Mouse (Mus musculus) megakaryocyte-erythroid progenitor cell, adult 5 weeks (primary cell): ENCODE data around the gene Hoxa11. TPM values are rescaled to one million over a fixed set of nuclear protein-coding genes. Genes with fewer than 3 reads are reported as not detected.

Experiments
- polyA plus RNA-seq: library from polyadenylated mRNA; stranded (reverse); fragments of >175 nt; gene quantifications from 2 replicates; pipeline ENCODE4 v1.2.3, GENCODE M21; 2012

The Hoxa11 gene
- polyA plus RNA-seq, result 0.04 TPM in 1 of 2 replicates, not detected in the other

DNA sequence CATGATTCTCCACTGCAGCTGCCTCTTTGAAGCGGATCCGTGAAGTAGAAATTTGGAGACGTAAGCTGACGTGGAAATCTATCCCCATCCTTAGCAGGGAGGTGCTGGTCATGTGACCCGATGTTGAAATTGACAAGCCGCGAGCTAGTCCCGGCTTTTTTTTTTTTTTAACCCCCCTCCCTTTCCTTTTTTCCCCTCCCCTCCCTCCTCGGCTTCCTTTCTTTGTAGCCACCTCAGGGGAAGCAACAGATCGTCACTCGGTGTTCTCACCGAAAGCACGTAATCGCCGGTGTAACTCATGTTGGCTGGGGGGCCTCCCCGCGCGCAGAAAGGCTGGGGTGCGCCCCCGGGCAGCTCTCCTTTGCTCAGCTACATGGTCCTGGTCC is at the start of gene Hoxa11:
Hoxa11 (minus strand) TSS at position 54 of the 386 bp plus-strand sequence.

DNA sequence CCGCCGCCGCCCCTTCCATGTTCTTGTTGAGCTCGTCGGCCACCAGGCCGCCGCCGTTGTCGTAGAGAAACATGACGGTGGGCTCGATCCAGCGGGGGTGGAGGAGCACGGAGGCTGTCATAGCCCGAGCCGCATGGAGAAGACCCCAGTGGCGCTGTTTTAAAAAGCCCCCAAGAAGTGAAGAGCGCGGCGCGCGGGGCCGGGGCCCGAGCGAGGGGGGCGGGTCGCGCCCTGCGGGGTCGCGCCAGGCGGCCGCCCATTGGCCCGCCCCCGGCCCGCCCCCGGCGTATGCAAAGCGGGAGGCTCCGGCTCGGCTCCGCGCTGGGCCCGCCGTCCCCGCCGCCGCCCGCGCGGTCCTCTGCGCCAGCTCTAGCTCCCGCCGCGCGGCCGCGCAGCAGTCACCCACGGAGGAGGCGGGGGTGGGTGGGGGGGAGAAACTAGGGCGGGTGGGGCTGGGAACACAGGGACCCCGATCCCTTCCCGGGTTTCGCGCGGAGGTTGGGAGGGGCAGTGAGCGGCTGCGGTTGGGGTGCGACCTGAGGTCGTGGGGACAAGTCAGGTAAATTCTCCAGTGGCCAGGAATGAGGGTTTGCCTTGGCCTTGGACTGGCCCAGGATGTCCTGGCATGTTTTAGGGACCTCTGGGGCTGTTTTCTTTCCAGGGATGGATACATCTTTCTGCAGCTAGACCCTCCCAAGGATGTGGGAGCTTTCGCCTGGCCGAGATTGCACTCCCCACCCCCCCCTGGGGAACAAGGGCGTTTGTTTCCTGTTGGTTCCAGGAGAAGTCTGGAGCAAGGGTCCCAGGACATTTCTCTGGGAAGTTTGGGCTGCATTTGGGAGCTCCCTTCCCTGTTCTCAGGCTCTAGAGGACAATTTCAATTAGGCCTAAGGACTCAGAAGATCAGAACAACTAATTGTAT is 15.3 kb upstream of the Hoxa11 start, which contains the start of gene Hoxa13:
Hoxa13 (minus strand) TSS at position 227 of the 922 bp plus-strand sequence.

DNA sequence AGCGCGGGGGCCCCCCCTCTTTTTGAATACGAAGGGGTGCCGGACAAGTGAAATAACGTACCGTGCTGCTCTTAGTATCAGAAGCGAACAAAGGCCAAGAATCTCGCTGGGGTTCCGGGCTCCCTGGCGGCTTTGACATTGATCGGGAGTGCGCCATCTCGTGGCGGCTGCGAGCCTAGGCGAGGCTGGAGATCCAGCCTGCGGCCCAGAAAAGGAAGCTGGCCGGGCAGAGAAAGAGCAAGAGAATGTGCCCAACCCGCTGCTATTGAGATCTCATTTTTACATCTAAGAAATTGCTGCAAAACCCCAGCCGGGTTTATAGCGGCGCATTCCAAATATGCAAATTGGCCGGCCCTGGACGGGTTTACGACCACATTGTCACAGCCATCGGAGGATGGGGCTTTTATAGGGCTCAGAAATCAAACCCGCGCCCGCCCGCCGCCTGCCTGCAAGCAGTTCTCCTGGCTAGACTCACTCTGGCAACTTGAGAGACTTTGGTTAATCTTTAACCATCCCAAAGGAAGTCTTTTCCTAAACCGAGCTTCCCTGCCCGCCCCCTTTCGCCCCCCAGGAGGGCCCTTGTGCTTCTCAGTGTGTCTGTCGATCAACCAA is 5.1 kb downstream of the Hoxa11 start, which contains the start of gene Hoxa10:
Hoxa10 (minus strand) TSS at position 466 of the 612 bp plus-strand sequence.

GRCm38 (mm10) chr6:52230516-52231165 is 15.0 kb downstream of the Hoxa11 start, which contains the start of gene Hoxa9:
Hoxa9 (minus strand) TSS chr6:52231089.

GRCm38 (mm10) chr6:52221337-52221992 is 24.1 kb downstream of the Hoxa11 start, which contains the start of gene Hoxa7:
Hoxa7 (minus strand) TSS chr6:52221854.

GRCm38 (mm10) chr6:52213119-52213986 is 32.3 kb downstream of the Hoxa11 start, which contains the start of the genes Hoxa3 and Gm28308:
Hoxa3 (minus strand) TSS chr6:52213336.
Gm28308 (minus strand) TSS chr6:52213339.

GRCm38 (mm10) chr6:52208072-52208867 is 37.3 kb downstream of the Hoxa11 start, which contains the start of gene Hoxa6:
Hoxa6 (minus strand) TSS chr6:52208722.

DNA sequence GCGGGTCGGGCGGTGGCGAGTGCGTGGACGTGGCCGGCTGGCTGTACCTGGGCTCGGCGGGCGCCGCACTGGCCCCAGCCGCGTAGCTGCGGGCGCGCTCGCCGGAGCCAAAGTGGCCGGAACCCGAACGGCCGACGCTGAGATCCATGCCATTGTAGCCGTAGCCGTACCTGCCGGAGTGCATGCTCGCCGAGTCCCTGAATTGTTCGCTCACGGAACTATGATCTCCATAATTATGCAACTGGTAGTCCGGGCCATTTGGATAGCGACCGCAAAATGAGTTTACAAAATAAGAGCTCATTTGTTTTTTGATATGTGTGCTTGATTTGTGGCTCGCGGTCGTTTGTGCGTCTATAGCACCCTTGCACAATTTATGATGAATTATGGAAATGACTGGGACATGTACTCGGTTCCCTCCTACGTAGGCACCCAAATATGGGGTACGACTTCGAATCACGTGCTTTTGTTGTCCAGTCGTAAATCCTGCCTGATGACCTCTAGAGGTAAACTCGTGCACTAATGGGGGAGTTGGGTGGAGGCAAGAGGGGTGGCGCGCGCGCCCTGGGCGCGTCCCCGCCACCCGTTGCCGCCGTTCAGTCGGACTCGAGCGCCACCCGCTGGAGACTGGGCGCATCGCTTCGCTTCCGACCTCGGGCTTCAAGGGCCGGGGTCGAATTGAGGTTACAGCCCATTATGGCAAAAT is 41.4 kb downstream of the Hoxa11 start, which contains the start of gene Hoxa5:
Hoxa5 (minus strand) TSS at position 538 of the 703 bp plus-strand sequence.

Other genes with a start within 250 kb of the Hoxa11 start
- 5.5 and 6.0 TPM in 2 replicates for gene Skap2, start 233.3 kb downstream of the Hoxa11 start, polyA plus RNA-seq
- gene Hoxa1, start 87.5 kb downstream of the Hoxa11 start, polyA plus RNA-seq, result 0.10 and 0.14 TPM in 2 replicates
- 0.16 and 0.51 TPM in 2 replicates for gene Hoxa2, start 81.0 kb downstream of the Hoxa11 start, polyA plus RNA-seq
- not detected in 2 replicates for gene 5730596B20Rik, start 68.3 kb downstream of the Hoxa11 start, polyA plus RNA-seq
- gene Hoxa4, start 54.1 kb downstream of the Hoxa11 start, polyA plus RNA-seq, result 1.7 and 2.2 TPM in 2 replicates
- gene Hoxa5, start 41.2 kb downstream of the Hoxa11 start, polyA plus RNA-seq, result 5.1 and 8.4 TPM in 2 replicates
- gene Hoxa6, start 37.1 kb downstream of the Hoxa11 start, polyA plus RNA-seq, result 3.5 and 6.1 TPM in 2 replicates
- gene Hoxa3, start 32.5 kb downstream of the Hoxa11 start, polyA plus RNA-seq, result 3.2 and 3.5 TPM in 2 replicates
- 1.2 TPM in 2 replicates for gene Gm28308, start 32.5 kb downstream of the Hoxa11 start, polyA plus RNA-seq
- gene Hoxa7, start 24.0 kb downstream of the Hoxa11 start, polyA plus RNA-seq, result 40.9 and 47.0 TPM in 2 replicates
- gene Hoxa9, start 14.7 kb downstream of the Hoxa11 start, polyA plus RNA-seq, result 67.7 and 90.5 TPM in 2 replicates
- gene Hoxa10, start 5.0 kb downstream of the Hoxa11 start, polyA plus RNA-seq, result 1.0 and 1.2 TPM in 2 replicates
- gene Hoxa13, start 15.1 kb upstream of the Hoxa11 start, polyA plus RNA-seq, result not detected in 2 replicates
- gene Evx1, start 67.7 kb upstream of the Hoxa11 start, polyA plus RNA-seq, result 0.13 and 0.22 TPM in 2 replicates